Mouse (Mus musculus): ENCODE measurements around the gene Lrrc1. TPM values are rescaled to one million over a fixed set of nuclear protein-coding genes. Genes with fewer than 3 reads are reported as not detected.

Gene Lrrc1
- polyA plus RNA-seq, 1 experiment from 2014 or later = 14.9 TPM

DNA sequence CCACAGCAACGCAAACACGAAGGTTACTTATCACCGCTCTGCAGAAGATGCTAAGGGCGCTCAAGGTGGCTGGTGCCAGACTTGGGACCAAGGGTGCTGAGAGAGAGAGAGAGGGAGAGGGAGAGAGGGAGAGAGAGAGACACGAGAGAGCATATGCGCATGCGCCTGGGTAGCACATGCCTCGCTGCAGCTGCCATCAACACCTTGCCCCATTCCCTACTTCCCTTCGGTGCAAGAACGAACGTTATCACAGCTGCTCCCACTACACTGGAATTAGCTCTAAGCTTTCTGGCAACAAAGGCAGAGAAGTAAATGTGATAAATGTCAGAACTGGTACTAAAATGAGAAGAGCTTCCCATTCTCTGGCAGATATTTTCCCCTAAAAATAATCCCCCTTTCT lies 79.3 kb downstream of the Lrrc1 start:
- no peak overlapping the region for H3K4me2 ChIP-seq (replicated peaks; ENCODE audit: low read depth)
- H3K27me3 ChIP-seq (ENCODE audit: control insufficient read depth, insufficient read depth, low read length) = no peaks in the 10 kb centered on the region
- no peaks in the 10 kb centered on the region for H3K4me1 ChIP-seq (replicated peaks; ENCODE audit: control insufficient read depth, insufficient read depth)
- no peak overlapping the region for H3K4me3 ChIP-seq (ENCODE audit: low read depth, low read length)
- ATAC-seq (ENCODE audit: low FRiP score, low TSS enrichment) = no peak
- WGBS = 58% methylated on average over 11 of the region's 11 CpGs
- H3K9ac ChIP-seq (ENCODE audit: low read length) = no peak overlapping the region
- TF ChIP-seq CTCF (IDR thresholded peaks at IDR 0.05; ENCODE audit: low read depth) = no peak
- no peak for TF ChIP-seq EP300 (optimal IDR thresholded peaks at IDR 0.05)
- no peak overlapping the region; the same call in 1 of the 2 replicates for H3K27ac ChIP-seq (replicated peaks)
- H3K9me3 ChIP-seq (ENCODE audit: control insufficient read depth, low read length) = no peaks in the 10 kb centered on the region
- no peak for DNase-seq (ENCODE audit: low spot score)
- no peaks in the 10 kb centered on the region; the same call in 1 of the 2 replicates for H3K36me3 ChIP-seq (ENCODE audit: control insufficient read depth, insufficient read depth, low read length)

DNA sequence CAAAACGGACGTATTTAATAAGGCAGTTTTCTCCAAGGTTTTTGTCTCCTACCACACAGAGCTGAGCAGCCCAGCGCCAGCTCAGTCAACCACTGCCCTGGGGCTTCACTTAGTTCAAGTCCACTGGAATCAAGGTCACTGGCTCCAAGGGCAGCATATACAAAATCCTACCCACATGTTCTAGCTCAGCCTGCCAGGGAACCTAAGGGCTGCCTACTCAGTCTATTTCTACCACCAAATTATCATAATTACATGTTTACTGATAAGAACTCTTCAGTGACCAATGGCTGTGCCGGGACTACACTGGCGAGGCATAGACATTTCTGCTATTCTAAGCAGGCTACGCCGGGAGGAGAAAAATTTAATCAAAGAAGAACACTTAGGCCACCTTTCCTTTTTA lies 80.8 kb downstream of the Lrrc1 start:
- Histone ChIP-seq H3K27me3 (ENCODE audit: control insufficient read depth, insufficient read depth, low read length) (no peaks in the 10 kb centered on the region), H3K9ac (ENCODE audit: low read length) (no peak overlapping the region), H3K4me3 (ENCODE audit: low read depth, low read length) (no peak overlapping the region), H3K4me2 (replicated peaks; ENCODE audit: low read depth) (no peak overlapping the region), H3K36me3 (ENCODE audit: control insufficient read depth, insufficient read depth, low read length) (no peaks in the 10 kb centered on the region; the same call in 1 of the 2 replicates), H3K27ac (replicated peaks) (peak overlapping the region; percentile 49), H3K4me1 (replicated peaks; ENCODE audit: control insufficient read depth, insufficient read depth) (no peaks in the 10 kb centered on the region), H3K9me3 (ENCODE audit: control insufficient read depth, low read length) (no peaks in the 10 kb centered on the region)
- no peak for TF ChIP-seq CTCF (IDR thresholded peaks at IDR 0.05; ENCODE audit: low read depth)
- TF ChIP-seq EP300 (optimal IDR thresholded peaks at IDR 0.05) = no peak
- DNase-seq (ENCODE audit: low spot score) = no peak
- 70% methylated on average over 7 of the region's 7 CpGs for WGBS
- ATAC-seq (ENCODE audit: low FRiP score, low TSS enrichment) = no peak

DNA sequence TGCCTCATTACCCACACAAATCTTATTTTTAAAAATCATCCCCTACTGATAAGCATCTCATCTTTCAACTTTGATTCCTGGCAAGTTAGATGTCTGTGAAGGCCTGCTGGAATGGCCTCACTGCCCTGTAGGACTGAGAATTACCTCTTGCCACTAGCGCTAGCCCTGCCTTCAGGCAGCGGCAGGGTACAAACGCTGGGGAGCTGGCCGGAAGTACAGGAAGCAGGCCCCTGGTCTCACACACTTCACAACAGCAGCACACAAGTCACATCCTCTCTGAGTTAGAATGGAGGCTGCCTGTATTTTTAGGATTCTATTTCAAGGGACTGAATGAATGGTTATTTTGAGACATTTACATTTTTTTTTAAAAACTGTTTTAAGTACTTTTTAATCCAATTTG lies 81.5 kb downstream of the Lrrc1 start:
- H3K4me2 ChIP-seq (replicated peaks; ENCODE audit: low read depth) = no peak overlapping the region
- no peaks in the 10 kb centered on the region; the same call in 1 of the 2 replicates for H3K36me3 ChIP-seq (ENCODE audit: control insufficient read depth, insufficient read depth, low read length)
- H3K9ac ChIP-seq (ENCODE audit: low read length) = no peak overlapping the region
- no peak overlapping the region for H3K4me3 ChIP-seq (ENCODE audit: low read depth, low read length)
- ATAC-seq (ENCODE audit: low FRiP score, low TSS enrichment) (no peak), DNase-seq (ENCODE audit: low spot score) (no peak)
- 72% methylated on average over 4 of the region's 4 CpGs for WGBS
- TF ChIP-seq EP300 (optimal IDR thresholded peaks at IDR 0.05) = no peak
- TF ChIP-seq CTCF (IDR thresholded peaks at IDR 0.05; ENCODE audit: low read depth) = no peak
- no peak overlapping the region for H3K27ac ChIP-seq (replicated peaks)
- no peaks in the 10 kb centered on the region for H3K27me3 ChIP-seq (ENCODE audit: control insufficient read depth, insufficient read depth, low read length)
- H3K9me3 ChIP-seq (ENCODE audit: control insufficient read depth, low read length) = no peaks in the 10 kb centered on the region
- H3K4me1 ChIP-seq (replicated peaks; ENCODE audit: control insufficient read depth, insufficient read depth) = no peaks in the 10 kb centered on the region

DNA sequence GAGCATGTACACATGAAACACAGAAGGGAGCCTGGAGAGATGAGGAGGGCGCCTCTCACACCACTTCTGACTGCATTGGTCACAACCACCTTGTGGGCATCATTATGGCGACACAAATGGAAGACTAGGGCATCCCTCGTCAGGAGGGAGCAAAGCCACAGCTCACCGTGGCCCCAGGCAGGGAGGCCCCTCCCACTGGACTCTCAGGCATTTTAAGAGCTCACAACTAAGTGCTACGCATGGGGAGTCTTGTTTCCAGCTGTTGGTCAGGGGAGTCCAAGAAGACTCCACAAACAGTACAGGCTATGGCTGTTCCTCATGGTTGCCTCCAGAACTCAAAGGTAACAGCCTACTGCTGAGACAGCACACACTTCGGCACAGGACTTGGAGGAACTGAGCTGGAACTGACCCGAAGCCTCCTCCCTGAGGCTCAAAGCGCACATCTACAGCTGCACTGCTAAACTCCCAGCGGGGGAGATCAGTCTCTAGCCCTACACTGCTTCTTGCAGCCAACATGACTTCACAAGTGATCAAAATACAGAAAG lies 83.2 kb downstream of the Lrrc1 start:
- ATAC-seq (ENCODE audit: low FRiP score, low TSS enrichment) (no peak), DNase-seq (ENCODE audit: low spot score) (no peak)
- Histone ChIP-seq H3K27me3 (ENCODE audit: control insufficient read depth, insufficient read depth, low read length) (no peaks in the 10 kb centered on the region), H3K9me3 (ENCODE audit: control insufficient read depth, low read length) (no peaks in the 10 kb centered on the region), H3K27ac (replicated peaks) (no peak overlapping the region), H3K9ac (ENCODE audit: low read length) (no peak overlapping the region), H3K36me3 (ENCODE audit: control insufficient read depth, insufficient read depth, low read length) (peaks cover 3% of the 10 kb centered on the region; the same call in 1 of the 2 replicates), H3K4me2 (replicated peaks; ENCODE audit: low read depth) (no peak overlapping the region), H3K4me1 (replicated peaks; ENCODE audit: control insufficient read depth, insufficient read depth) (no peaks in the 10 kb centered on the region), H3K4me3 (ENCODE audit: low read depth, low read length) (no peak overlapping the region)
- 78% methylated on average over 9 of the region's 9 CpGs for WGBS
- TF ChIP-seq CTCF (IDR thresholded peaks at IDR 0.05; ENCODE audit: low read depth) = no peak
- TF ChIP-seq EP300 (optimal IDR thresholded peaks at IDR 0.05) = no peak

DNA sequence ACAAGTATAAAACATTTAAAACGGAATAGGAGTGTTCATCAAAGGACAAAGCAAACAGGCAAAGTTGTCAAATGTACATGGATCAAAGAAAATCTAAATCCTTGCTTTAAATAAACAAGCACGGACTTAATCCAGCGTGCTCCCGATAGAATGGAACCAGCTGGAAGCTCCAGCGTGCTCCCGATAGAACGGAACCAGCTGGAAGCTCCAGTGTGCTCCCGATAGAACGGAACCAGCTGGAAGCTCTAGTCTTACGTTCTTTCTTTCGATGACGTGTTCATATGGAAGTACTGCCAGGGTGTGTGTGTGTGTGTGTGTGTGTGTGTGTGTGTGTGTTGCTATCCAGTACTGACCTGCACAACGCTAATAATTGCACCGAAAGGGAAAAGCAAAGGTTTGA lies 84.3 kb downstream of the Lrrc1 start:
- H3K4me3 ChIP-seq (ENCODE audit: low read depth, low read length) = no peak overlapping the region
- H3K36me3 ChIP-seq (ENCODE audit: control insufficient read depth, insufficient read depth, low read length) = peaks cover 3% of the 10 kb centered on the region; the same call in 1 of the 2 replicates
- DNase-seq (ENCODE audit: low spot score) (no peak), ATAC-seq (ENCODE audit: low FRiP score, low TSS enrichment) (peak; percentile 38; the same call in 1 of the 2 replicates)
- H3K9me3 ChIP-seq (ENCODE audit: control insufficient read depth, low read length) = no peaks in the 10 kb centered on the region
- H3K9ac ChIP-seq (ENCODE audit: low read length) = no peak overlapping the region
- WGBS = 44% methylated on average over 14 of the region's 14 CpGs
- H3K27me3 ChIP-seq (ENCODE audit: control insufficient read depth, insufficient read depth, low read length) = no peaks in the 10 kb centered on the region
- no peak for TF ChIP-seq EP300 (optimal IDR thresholded peaks at IDR 0.05)
- TF ChIP-seq CTCF (IDR thresholded peaks at IDR 0.05; ENCODE audit: low read depth) = no peak
- H3K27ac ChIP-seq (replicated peaks) = no peak overlapping the region
- H3K4me2 ChIP-seq (replicated peaks; ENCODE audit: low read depth) = no peak overlapping the region
- no peaks in the 10 kb centered on the region for H3K4me1 ChIP-seq (replicated peaks; ENCODE audit: control insufficient read depth, insufficient read depth)

DNA sequence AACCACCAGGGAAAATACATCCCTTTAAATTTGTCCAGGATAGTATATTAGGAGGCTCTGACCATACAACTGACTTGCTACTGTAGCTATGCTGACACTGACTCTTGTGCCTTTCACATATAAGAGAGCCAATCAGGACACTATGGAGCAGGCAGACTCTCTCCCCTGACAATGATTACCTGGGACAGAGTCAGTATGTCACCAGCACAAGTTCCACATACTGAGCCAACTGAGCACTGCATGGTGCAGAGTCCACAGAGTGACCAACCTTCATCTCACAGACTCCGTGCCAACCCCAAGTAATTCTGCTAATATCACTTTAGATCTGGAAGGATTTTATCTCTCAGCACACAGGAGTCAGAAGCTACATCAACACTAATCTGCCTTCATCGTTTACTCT lies 85.3 kb downstream of the Lrrc1 start:
- H3K27ac ChIP-seq (replicated peaks) = no peak overlapping the region
- no peak for ATAC-seq (ENCODE audit: low FRiP score, low TSS enrichment)
- WGBS = 57% methylated on average over 2 of the region's 2 CpGs

More for the DNA sequence above, 85.3 kb downstream of the Lrrc1 start:
- Histone ChIP-seq H3K4me3 (ENCODE audit: low read depth, low read length) (no peak overlapping the region), H3K9ac (ENCODE audit: low read length) (no peak overlapping the region), H3K9me3 (ENCODE audit: control insufficient read depth, low read length) (no peaks in the 10 kb centered on the region), H3K27me3 (ENCODE audit: control insufficient read depth, insufficient read depth, low read length) (no peaks in the 10 kb centered on the region), H3K4me2 (replicated peaks; ENCODE audit: low read depth) (no peak overlapping the region), H3K4me1 (replicated peaks; ENCODE audit: control insufficient read depth, insufficient read depth) (no peaks in the 10 kb centered on the region), H3K36me3 (ENCODE audit: control insufficient read depth, insufficient read depth, low read length) (peaks cover 5% of the 10 kb centered on the region; the same call in 1 of the 2 replicates)
- TF ChIP-seq EP300 (optimal IDR thresholded peaks at IDR 0.05) (no peak), CTCF (IDR thresholded peaks at IDR 0.05; ENCODE audit: low read depth) (no peak)
- no peak for DNase-seq (ENCODE audit: low spot score)

Data from stomach, postnatal 0 days (tissue).